Mouse (Mus musculus): ENCODE results near the gene Phf11b. TPM values are rescaled to one million over a fixed set of nuclear protein-coding genes. Genes with fewer than 3 reads are reported as not detected.
"Not testable (repeated sequence)": the region's sequence is repeated elsewhere in the genome, so short reads cannot be mapped to it uniquely, and the experiment has no call there.

Phf11b gene
- under 1 TPM in 1 of 2 experiments, not detected in 1; 0.18 TPM for total RNA-seq (2021)
- long read RNA-seq, experiment 1, result 0 reads
- long read RNA-seq, experiment 2, result 0 reads

DNA sequence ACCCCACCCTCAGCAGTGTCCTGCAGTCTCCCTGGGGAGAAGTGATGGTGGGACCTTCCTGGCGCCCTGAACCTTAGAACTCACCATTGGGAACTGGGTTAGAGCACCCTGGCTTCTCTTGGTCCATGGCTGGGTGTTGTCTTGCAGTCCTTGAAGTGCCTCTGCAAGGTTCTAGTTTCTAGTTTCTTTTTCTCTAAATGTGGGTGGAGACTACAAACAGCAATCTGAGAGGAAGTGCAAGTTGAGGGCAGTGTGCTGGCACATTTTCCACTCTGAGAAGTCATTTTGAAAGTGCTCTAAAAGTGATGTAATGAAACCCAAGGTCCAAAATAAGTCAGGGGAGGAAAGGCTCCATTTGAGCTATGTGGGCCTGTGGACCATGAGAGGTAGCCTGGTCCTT lies at the start of gene Phf11b:
Gene Phf11b (minus strand): TSS at position 163 of the 400 bp plus-strand sequence.
- intact Hi-C loops (cut with DNase I; ENCODE audit: low total_unique reads); DNase-seq: not testable (repeated sequence)

DNA sequence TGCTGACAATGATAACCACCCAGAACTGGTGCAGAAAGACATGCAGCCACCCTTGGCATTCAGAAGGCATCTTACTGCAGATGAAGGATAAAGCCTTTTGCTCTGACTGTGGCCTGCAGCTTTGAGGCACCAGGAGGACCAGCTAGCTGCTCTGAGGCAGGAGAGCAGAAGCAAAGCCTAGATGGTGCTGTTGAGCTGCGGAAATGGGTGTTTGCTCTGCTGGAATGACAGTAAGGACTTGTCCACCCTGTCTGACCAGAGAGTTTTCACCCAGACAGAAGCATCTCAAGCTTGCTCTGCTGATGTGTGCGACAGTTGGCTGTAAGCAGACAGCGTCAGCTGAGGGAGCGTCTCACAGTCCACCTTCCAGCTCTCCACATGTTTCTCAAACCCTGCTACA lies 49.0 kb upstream of the Phf11b start:
- intact Hi-C loops (cut with DNase I; ENCODE audit: low total_unique reads), result loop anchor here (5.0 kb wide), 1 partner anchor 167 kb away; no protein-coding TSS in a partner anchor

DNA sequence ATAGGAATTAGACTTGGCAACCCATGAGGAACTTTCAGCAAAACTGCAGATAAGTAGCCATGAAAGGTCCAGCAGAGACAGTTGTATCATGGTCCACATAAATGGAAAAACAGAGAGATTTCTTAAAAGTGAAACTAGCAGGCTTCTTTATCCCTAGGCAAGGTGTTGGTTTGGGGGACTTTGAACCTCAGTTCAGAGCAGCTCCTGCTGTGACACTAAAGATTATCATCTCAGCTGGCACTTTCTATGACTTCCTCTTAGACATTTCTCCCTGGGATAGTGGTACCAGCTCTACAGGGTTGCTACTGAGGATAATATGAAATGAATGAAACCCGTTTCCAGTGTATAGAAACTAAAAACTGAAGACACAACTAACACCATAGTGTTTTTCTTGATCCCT lies 48.4 kb upstream of the Phf11b start:
- no peak for DNase-seq
- intact Hi-C loops (cut with DNase I; ENCODE audit: low total_unique reads), result no loop called here

More for the DNA sequence above, 49.0 kb upstream of the Phf11b start:
- DNase-seq, result not testable (repeated sequence)

DNA sequence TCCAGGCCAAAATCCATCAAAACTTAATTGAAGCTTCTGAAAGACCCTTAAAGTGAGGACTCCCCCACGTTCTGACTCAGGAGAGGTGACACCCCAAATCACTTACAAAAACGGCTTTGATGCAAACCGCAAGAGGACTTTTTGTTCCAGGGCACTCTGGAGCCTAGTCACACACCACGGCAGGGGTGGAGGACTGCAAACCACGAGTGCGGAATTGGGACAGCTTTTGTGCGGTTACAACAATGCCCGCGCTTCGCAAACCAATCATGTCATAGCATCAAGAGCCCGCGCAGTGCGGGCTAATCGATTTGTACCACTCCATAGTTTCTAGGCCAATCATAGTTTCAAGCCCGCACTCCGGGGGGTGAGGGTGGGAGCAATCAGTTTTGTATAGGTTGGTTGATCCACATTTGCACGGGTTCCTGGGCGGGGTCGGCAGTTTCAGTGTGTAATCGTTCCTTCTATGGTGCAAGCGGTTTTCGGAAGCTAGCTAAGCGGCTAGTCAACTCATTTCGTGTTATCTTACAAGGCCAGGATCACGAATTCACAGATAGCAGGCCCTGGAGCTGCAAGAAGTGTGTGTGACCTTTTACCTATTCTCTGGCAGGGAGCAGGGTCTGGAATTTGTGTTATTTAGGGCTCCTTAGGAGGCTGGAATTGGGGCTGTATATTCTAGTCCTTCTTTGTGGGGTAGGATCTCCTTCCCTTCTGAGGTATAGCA lies 29.4 kb upstream of the Phf11b start:
- intact Hi-C loops (cut with DNase I; ENCODE audit: low total_unique reads), result no loop called here
- no peak for DNase-seq

DNA sequence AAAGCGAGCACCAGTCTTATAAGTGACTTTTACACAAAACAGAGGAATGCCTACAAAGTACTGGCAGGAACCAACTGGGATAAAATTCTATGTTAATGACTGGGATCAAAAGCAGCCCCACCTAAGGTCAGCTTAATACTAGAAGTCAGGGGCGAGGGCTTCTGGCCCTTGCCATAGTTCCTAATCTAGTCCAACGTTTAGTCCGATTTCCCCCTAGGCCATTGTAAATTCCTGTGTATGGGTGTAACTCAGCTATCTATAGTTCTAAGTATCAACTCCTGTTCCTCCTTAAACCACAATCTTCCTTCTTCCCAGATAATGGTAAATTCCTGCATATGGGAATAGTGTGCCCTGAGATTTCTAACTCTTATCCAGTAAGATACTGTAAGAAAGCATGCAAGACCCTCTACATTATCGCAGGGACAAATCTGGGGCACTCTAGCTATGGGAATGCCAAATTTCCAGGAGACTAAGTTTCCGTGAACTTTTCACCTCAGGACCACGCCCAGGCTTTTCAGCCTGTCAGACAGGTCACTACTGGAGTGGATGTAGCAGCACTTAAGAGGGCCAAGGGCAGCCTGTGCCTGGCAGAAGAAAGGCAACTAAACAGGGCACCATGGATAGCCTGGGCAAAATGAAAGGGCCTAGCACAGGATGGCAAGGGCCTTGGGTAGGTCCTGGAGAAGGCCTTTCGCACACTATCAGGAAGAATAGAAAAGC lies 25.4 kb upstream of the Phf11b start:
- DNase-seq, result no peak
- intact Hi-C loops (cut with DNase I; ENCODE audit: low total_unique reads), result no loop called here

DNA sequence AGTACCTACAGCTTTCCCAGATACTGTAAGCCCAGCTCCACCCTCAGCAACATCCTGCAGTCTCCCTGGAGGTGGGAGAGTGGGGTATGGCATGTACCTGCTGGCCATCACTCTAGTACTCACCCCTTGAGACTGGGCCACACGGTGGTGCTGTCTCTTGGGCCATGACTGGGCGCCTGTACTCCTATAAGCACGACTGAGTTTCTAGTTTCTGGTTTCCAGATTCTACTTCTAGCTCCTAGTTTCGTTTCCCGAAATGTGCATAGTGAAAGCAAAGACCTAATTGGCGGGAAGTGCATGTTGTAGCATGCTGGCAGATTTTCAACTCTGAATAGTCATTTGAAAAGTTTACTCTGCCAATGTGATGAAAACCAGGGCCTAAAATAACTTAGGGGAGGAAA lies 24.1 kb upstream of the Phf11b start, which contains the start of gene Phf11d:
Gene Phf11d (minus strand): TSS at position 227 of the 401 bp plus-strand sequence.
- intact Hi-C loops (cut with DNase I; ENCODE audit: low total_unique reads), result no loop called here
- peak; percentile 11 for DNase-seq

DNA sequence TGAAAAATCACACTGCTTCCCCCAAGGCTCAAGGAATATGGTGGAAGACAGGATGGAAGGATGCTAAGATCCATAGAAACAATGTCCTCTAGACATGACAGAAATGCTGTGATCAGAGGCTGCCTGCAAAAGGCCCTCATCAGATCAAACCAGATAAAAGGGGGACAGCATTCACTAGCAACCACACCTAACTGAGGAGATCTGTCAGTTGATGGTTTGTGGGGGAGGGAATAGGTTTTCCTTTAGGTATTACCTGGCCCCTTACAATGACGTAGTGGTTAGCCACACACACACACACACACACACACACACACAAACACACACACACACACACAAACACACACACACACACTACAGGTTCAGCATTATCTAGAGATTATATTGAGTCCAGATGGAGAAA lies 1.6 kb downstream of the Phf11b start:
- intact Hi-C loops (cut with DNase I; ENCODE audit: low total_unique reads), result no loop called here
- no peak for DNase-seq

DNA sequence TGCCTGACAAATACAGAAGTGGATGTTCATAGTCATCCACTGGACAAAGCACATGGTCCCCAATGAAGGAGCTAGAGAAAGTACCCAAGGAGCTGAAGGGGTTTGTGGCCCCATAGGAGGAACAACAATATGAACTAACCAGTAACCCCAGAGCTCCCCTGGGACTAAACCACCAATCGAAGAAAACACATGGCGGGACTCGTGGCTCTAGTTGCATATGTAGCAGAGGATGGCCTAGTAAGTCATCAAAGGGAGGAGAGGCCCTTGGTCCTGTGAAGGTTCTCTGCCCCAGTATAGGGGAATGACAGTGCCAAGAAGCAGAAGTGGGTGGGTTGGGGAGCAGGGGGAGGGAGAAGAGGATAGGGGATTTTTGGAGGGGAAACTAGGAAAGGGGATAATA lies 5.1 kb downstream of the Phf11b start:
- intact Hi-C loops (cut with DNase I; ENCODE audit: low total_unique reads); DNase-seq: not testable (repeated sequence)

DNA sequence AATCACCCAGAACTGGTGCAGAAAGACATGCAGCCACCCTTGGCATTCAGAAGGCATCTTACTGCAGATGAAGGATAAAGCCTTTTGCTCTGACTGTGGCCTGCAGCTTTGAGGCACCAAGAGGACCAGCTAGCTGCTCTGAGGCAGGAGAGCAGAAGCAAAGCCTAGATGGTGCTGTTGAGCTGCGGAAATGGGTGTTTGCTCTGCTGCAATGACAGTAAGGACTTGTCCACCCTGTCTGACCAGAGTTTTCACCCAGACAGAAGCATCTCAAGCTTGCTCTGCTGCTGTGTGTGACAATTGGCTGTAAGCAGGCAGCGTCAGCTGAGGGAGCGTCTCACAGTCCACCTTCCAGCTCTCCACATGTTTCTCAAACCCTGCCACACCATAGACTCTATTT lies 10.7 kb downstream of the Phf11b start:
- intact Hi-C loops (cut with DNase I; ENCODE audit: low total_unique reads), result not testable (repeated sequence)
- DNase-seq, result peak; percentile 6

DNA sequence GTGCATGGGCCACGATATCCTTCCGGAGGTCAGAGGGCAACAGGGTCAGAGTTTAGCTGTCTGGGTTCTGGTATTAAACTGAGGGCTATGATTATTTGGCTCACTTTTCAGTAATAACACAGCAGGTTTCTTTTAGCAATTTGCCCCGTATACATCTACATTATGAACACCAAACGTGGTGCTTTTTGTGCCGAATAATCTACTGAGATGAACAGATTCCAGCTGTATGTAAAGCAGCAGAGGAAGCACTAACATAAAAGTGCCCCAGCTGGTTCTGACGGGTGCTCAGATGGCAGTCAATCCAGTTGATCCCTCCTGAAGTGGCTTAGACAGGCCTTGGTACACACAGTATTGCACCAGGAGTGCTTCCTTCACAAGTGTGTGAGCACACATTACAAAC lies 21.2 kb downstream of the Phf11b start:
- intact Hi-C loops (cut with DNase I; ENCODE audit: low total_unique reads), result loop anchor here (10.0 kb wide), 1 partner anchor 85 kb away; no protein-coding TSS in a partner anchor
- not testable (repeated sequence) for DNase-seq

DNA sequence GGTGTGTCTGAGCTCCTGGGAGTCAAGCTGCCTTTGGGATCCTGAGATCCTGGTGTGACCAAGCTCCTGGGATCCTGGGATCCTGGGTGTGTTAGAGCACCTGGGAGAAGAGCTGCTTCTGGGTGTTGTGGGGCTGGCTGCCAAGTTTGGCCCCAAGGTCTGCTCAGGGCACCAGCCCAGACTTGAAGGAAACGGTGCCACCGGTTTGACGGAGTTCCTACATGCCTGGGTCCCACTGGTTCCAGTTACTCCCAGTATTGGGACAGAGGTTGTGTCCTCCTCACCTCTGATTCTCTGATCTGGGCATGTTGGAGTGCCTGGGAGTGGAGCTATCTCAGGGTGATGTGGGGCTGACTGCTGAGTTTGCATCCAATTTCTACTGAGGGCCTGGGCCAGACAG lies 22.1 kb downstream of the Phf11b start:
- DNase-seq; intact Hi-C loops (cut with DNase I; ENCODE audit: low total_unique reads): not testable (repeated sequence)

DNA sequence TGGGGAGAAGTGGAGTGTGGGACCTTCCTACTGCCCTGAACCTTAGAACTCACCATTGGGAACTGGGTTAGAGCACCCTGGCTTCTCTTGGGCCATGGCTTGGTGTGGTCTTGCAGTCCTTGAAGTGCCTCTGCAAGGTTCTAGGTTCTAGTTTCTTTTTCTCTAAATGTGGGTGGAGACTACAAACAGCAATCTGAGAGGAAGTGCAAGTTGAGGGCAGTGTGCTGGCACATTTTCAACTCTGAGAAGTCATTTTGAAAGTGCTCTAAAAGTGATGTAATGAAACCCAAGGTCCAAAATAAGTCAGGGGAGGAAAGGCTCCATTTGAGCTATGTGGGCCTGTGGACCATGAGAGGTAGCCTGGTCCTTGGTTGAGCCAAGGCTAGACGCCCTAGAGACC lies 43.8 kb downstream of the Phf11b start, which contains the start of gene Phf11a:
Gene Phf11a (minus strand): TSS at position 132 of the 400 bp plus-strand sequence.
- intact Hi-C loops (cut with DNase I; ENCODE audit: low total_unique reads); DNase-seq: not testable (repeated sequence)

DNA sequence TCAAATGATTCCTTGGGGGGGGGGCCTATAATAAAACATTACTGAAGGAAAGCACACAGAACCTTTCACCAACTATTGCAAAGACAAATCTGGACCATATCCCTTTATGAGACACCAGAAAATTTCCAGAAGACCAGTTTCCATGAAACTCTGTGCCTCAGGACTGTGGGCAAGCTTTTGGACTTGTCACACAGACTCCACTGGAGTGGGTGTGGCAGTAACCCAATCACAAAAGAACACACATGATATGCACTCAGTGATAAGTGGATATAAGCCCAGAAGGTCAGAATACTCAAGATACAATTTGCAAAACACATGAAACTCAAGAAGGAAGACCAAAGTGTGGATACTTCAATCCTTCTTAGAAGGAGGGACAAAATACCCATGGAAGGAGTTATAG lies 49.4 kb downstream of the Phf11b start:
- intact Hi-C loops (cut with DNase I; ENCODE audit: low total_unique reads); DNase-seq: not testable (repeated sequence)

DNA sequence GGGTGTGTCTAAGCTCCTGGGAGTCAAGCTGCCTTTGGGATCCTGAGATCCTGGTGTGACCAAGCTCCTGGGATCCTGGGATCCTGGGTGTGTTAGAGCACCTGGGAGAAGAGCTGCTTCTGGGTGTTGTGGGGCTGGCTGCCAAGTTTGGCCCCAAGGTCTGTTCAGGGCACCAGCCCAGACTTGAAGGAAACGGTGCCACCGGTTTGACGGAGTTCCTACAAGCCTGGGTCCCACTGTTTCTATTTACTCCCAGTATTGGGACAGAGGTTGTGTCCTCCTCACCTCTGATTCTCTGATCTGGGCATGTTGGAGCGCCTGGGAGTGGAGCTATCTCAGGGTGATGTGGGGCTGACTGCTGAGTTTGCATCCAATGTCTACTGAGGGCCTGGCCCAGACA lies 66.2 kb downstream of the Phf11b start:
- intact Hi-C loops (cut with DNase I; ENCODE audit: low total_unique reads); DNase-seq: not testable (repeated sequence)

Other genes starting within 250 kb of the Phf11b start
- not detected for gene 1700129C05Rik, start 198.5 kb downstream of the Phf11b start, total RNA-seq (2021)
- not detected for gene Gm5142, start 162.6 kb downstream of the Phf11b start, total RNA-seq (2021)
- gene Rcbtb1, start 140.1 kb downstream of the Phf11b start, total RNA-seq (2021), result 10 to 100 TPM; 10.5 to 11.5 TPM
- gene Gm6904, start 81.1 kb downstream of the Phf11b start, total RNA-seq (2021), result not detected
- not detected for gene Phf11a, start 43.8 kb downstream of the Phf11b start, total RNA-seq (2021)
- gene Phf11d, start 24.1 kb upstream of the Phf11b start, total RNA-seq (2021), result 1 to 10 TPM; 2.2 to 3.0 TPM
- gene Phf11c, start 54.0 kb upstream of the Phf11b start, total RNA-seq (2021), result under 1 TPM; 0.31 to 0.47 TPM
- gene Setdb2, start 99.5 kb upstream of the Phf11b start, total RNA-seq (2021), result 1 to 10 TPM; 4.2 to 5.0 TPM
- gene Cab39l, start 99.6 kb upstream of the Phf11b start, total RNA-seq (2021), result 10 to 100 TPM; 11.8 to 14.6 TPM